Mouse (Mus musculus): ENCODE measurements around the gene Aanat. TPM values are rescaled to one million over a fixed set of nuclear protein-coding genes. Genes with fewer than 3 reads are reported as not detected.
A peak's percentile ranks its signal among the peaks of the same experiment; 100 is the strongest.

Gene Aanat
- polyA plus RNA-seq, 1 experiment from 2014 or later = not detected

GRCm38 (mm10) chr11:116618666-116619065 is 32.4 kb downstream of the Aanat start:
- Histone ChIP-seq H3K4me3 (ENCODE audit: low read depth, low read length) (no peak overlapping the region), H3K9me3 (ENCODE audit: control insufficient read depth, low read length) (no peaks in the 10 kb centered on the region), H3K36me3 (ENCODE audit: control insufficient read depth, insufficient read depth, low read length) (no peaks in the 10 kb centered on the region), H3K9ac (ENCODE audit: low read depth, low read length) (no peak overlapping the region), H3K4me1 (ENCODE audit: control insufficient read depth, insufficient read depth, low read length) (peaks cover 19% of the 10 kb centered on the region), H3K27ac (replicated peaks; ENCODE audit: low read depth, low read length) (no peak overlapping the region), H3K4me2 (ENCODE audit: low read depth, low read length) (no peak overlapping the region), H3K27me3 (replicated peaks; ENCODE audit: control insufficient read depth, insufficient read depth, low read length) (0 out of 2 replicates have a peak, but pooled peaks cover 3% of the 10 kb centered on the region)
- WGBS = 85% methylated on average over 7 of the region's 7 CpGs
- ATAC-seq (ENCODE audit: low read depth) = no peak
- no peak for DNase-seq (ENCODE audit: low spot score)

- DNase-seq (ENCODE audit: low spot score) = no peak
- Histone ChIP-seq H3K4me2 (ENCODE audit: low read depth, low read length) (no peak overlapping the region), H3K27ac (replicated peaks; ENCODE audit: low read depth, low read length) (no peak overlapping the region), H3K36me3 (ENCODE audit: control insufficient read depth, insufficient read depth, low read length) (no peaks in the 10 kb centered on the region), H3K4me3 (ENCODE audit: low read depth, low read length) (no peak overlapping the region), H3K9ac (ENCODE audit: low read depth, low read length) (no peak overlapping the region), H3K9me3 (ENCODE audit: control insufficient read depth, low read length) (no peaks in the 10 kb centered on the region), H3K27me3 (replicated peaks; ENCODE audit: control insufficient read depth, insufficient read depth, low read length) (0 out of 2 replicates have a peak, but pooled peaks cover 3% of the 10 kb centered on the region), H3K4me1 (ENCODE audit: control insufficient read depth, insufficient read depth, low read length) (peaks cover 19% of the 10 kb centered on the region)
- 74% methylated on average over 7 of the region's 7 CpGs for WGBS
- no peak for ATAC-seq (ENCODE audit: low read depth)
Measured at GRCm38 (mm10) chr11:116619156-116619555, 32.9 kb downstream of the Aanat start.

DNA sequence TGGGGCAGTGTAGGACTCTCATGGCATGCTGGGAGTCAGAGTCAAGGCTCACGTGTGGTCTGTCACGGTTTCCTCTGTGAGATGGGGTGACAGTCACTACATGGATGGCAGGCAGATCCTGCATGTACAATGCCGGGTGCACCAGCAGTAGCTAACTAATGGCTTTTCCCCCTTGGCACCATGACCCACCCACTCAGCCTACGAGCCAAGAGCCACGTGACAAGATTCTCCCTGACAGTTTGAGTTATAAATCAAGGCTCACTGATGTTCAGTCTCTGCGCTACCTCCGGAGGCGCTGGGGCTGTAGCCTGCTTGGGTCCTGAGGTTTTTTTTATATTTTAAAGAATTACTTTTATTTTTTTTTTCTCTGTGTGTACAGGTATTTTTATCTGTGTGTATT is 33.3 kb downstream of the Aanat start:
- DNase-seq (ENCODE audit: low spot score) = no peak
- Histone ChIP-seq H3K4me3 (ENCODE audit: low read depth, low read length) (no peak overlapping the region), H3K9ac (ENCODE audit: low read depth, low read length) (no peak overlapping the region), H3K27ac (replicated peaks; ENCODE audit: low read depth, low read length) (no peak overlapping the region), H3K4me1 (ENCODE audit: control insufficient read depth, insufficient read depth, low read length) (peaks cover 22% of the 10 kb centered on the region), H3K36me3 (ENCODE audit: control insufficient read depth, insufficient read depth, low read length) (no peaks in the 10 kb centered on the region), H3K9me3 (ENCODE audit: control insufficient read depth, low read length) (no peaks in the 10 kb centered on the region), H3K27me3 (replicated peaks; ENCODE audit: control insufficient read depth, insufficient read depth, low read length) (peaks cover 3% of the 10 kb centered on the region; the same call in 1 of the 2 replicates), H3K4me2 (ENCODE audit: low read depth, low read length) (no peak overlapping the region)
- WGBS = 71% methylated on average over 8 of the region's 8 CpGs
- ATAC-seq (ENCODE audit: low read depth) = no peak

DNA sequence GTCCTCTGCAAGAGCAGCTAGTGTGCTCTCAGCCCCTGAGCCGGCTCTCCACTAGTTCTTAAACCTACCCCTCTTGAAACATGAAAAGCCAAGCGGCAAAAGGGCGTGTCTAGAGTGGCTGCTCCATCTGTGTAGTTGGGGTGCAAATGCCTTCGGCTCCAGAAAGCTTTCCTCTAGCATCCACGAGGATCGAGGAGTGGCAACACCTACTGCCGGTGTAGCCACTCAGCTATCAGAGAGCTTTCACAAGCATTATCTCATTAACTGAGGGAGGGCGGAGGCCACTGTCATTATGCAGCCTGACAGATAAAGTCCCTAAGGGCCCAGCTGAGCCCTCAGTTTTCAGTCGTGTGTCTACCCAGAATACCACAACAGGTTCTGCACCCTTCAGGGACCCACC is 33.8 kb downstream of the Aanat start:
- Histone ChIP-seq H3K9me3 (ENCODE audit: control insufficient read depth, low read length) (no peaks in the 10 kb centered on the region), H3K27ac (replicated peaks; ENCODE audit: low read depth, low read length) (no peak overlapping the region), H3K27me3 (replicated peaks; ENCODE audit: control insufficient read depth, insufficient read depth, low read length) (peaks cover 3% of the 10 kb centered on the region; the same call in 1 of the 2 replicates), H3K36me3 (ENCODE audit: control insufficient read depth, insufficient read depth, low read length) (no peaks in the 10 kb centered on the region), H3K4me1 (ENCODE audit: control insufficient read depth, insufficient read depth, low read length) (peaks cover 24% of the 10 kb centered on the region), H3K9ac (ENCODE audit: low read depth, low read length) (no peak overlapping the region), H3K4me3 (ENCODE audit: low read depth, low read length) (no peak overlapping the region), H3K4me2 (ENCODE audit: low read depth, low read length) (no peak overlapping the region)
- DNase-seq (ENCODE audit: low spot score) (peak; percentile 48), ATAC-seq (ENCODE audit: low read depth) (no peak)
- 32% methylated on average over 8 of the region's 9 CpGs for WGBS

GRCm38 (mm10) chr11:116620559-116621253 is 34.5 kb downstream of the Aanat start:
- 0 out of 2 replicates have a peak overlapping the region, but pooled peaks have one; percentile 32 for H3K9ac ChIP-seq (ENCODE audit: low read depth, low read length)
- H3K27me3 ChIP-seq (replicated peaks; ENCODE audit: control insufficient read depth, insufficient read depth, low read length) = peaks cover 3% of the 10 kb centered on the region; the same call in 1 of the 2 replicates
- no peaks in the 10 kb centered on the region for H3K9me3 ChIP-seq (ENCODE audit: control insufficient read depth, low read length)
- peaks cover 24% of the 10 kb centered on the region for H3K4me1 ChIP-seq (ENCODE audit: control insufficient read depth, insufficient read depth, low read length)
- no peak overlapping the region for H3K27ac ChIP-seq (replicated peaks; ENCODE audit: low read depth, low read length)
- no peak for ATAC-seq (ENCODE audit: low read depth)
- no peaks in the 10 kb centered on the region for H3K36me3 ChIP-seq (ENCODE audit: control insufficient read depth, insufficient read depth, low read length)
- H3K4me2 ChIP-seq (ENCODE audit: low read depth, low read length) = no peak overlapping the region
- 81% methylated on average over 8 of the region's 10 CpGs for WGBS
- no peak overlapping the region for H3K4me3 ChIP-seq (ENCODE audit: low read depth, low read length)
- no peak for DNase-seq (ENCODE audit: low spot score)

GRCm38 (mm10) chr11:116621258-116621704 is 35.0 kb downstream of the Aanat start:
- Histone ChIP-seq H3K4me3 (ENCODE audit: low read depth, low read length) (no peak overlapping the region), H3K9ac (ENCODE audit: low read depth, low read length) (0 out of 2 replicates have a peak overlapping the region, but pooled peaks have one; percentile 32), H3K27ac (replicated peaks; ENCODE audit: low read depth, low read length) (no peak overlapping the region), H3K9me3 (ENCODE audit: control insufficient read depth, low read length) (no peaks in the 10 kb centered on the region), H3K4me2 (ENCODE audit: low read depth, low read length) (no peak overlapping the region), H3K27me3 (replicated peaks; ENCODE audit: control insufficient read depth, insufficient read depth, low read length) (peaks cover 3% of the 10 kb centered on the region; the same call in 1 of the 2 replicates), H3K36me3 (ENCODE audit: control insufficient read depth, insufficient read depth, low read length) (no peaks in the 10 kb centered on the region), H3K4me1 (ENCODE audit: control insufficient read depth, insufficient read depth, low read length) (peaks cover 24% of the 10 kb centered on the region)
- DNase-seq (ENCODE audit: low spot score) (peak; percentile 61), ATAC-seq (ENCODE audit: low read depth) (peak; percentile 20; the same call in 1 of the 2 replicates)
- WGBS = 22% methylated on average over 6 of the region's 6 CpGs

DNA sequence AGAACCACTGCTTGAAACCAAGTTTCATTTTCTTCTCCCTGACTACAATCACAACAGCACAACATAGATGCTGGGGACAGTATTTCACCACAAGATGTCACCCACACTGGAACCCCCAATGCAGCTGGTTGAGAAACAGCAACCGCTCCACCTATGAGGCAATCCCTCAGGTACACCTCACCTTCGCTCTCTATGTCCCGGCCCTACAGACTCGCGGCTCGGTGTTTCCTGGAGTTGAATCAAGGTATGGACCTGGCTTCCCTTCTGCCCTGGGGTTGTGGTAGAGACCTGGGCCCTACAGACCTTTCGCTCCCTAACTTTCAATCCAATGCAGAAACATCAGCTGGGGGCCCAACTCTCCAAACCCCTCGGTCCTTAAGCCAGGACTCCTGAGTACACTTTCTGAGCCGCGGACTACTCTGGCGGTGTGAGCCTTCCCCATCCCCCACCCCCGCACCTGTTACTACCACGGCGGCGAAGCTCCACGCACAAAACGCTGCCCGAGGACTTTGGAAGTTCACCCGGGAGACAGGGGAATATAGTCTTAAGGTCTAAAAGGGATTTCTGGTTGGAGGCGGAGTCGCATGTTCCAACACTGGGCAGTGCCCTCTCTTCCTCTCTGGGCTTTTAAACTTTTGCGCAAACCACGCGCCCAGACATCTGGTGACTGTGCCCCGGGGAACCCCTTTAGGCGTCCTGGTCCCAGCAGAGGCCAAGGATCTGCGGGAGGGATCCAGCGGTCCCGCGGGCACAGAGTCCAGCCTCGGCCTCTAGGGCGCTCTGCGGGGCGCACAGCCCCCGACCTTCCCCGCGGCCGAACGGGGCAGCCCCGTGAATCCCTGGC is 37.3 kb downstream of the Aanat start:
- ATAC-seq (ENCODE audit: low read depth) = peak; percentile 8
- H3K27ac ChIP-seq (replicated peaks; ENCODE audit: low read depth, low read length) = no peak overlapping the region
- peaks cover 3% of the 10 kb centered on the region; the same call in 1 of the 2 replicates for H3K27me3 ChIP-seq (replicated peaks; ENCODE audit: control insufficient read depth, insufficient read depth, low read length)
- H3K4me2 ChIP-seq (ENCODE audit: low read depth, low read length) = peak overlapping the region; percentile 82
- H3K4me1 ChIP-seq (ENCODE audit: control insufficient read depth, insufficient read depth, low read length) = peaks cover 24% of the 10 kb centered on the region
- peak overlapping the region; percentile 61 for H3K4me3 ChIP-seq (ENCODE audit: low read depth, low read length)
- H3K9ac ChIP-seq (ENCODE audit: low read depth, low read length) = peak overlapping the region; percentile 69
- no peaks in the 10 kb centered on the region for H3K36me3 ChIP-seq (ENCODE audit: control insufficient read depth, insufficient read depth, low read length)
- 8% methylated on average over 23 of the region's 40 CpGs for WGBS
- H3K9me3 ChIP-seq (ENCODE audit: control insufficient read depth, low read length) = no peaks in the 10 kb centered on the region
- no peak for DNase-seq (ENCODE audit: low spot score)

GRCm38 (mm10) chr11:116624131-116624832 is 38.0 kb downstream of the Aanat start:
- peak overlapping the region; percentile 69 for H3K9ac ChIP-seq (ENCODE audit: low read depth, low read length)
- no peaks in the 10 kb centered on the region for H3K9me3 ChIP-seq (ENCODE audit: control insufficient read depth, low read length)
- no peak overlapping the region for H3K27ac ChIP-seq (replicated peaks; ENCODE audit: low read depth, low read length)
- peak overlapping the region; percentile 82 for H3K4me2 ChIP-seq (ENCODE audit: low read depth, low read length)
- 28% methylated on average over 18 of the region's 42 CpGs for WGBS
- H3K36me3 ChIP-seq (ENCODE audit: control insufficient read depth, insufficient read depth, low read length) = no peaks in the 10 kb centered on the region
- peaks cover 24% of the 10 kb centered on the region for H3K4me1 ChIP-seq (ENCODE audit: control insufficient read depth, insufficient read depth, low read length)
- peaks cover 3% of the 10 kb centered on the region; the same call in 1 of the 2 replicates for H3K27me3 ChIP-seq (replicated peaks; ENCODE audit: control insufficient read depth, insufficient read depth, low read length)
- DNase-seq (ENCODE audit: low spot score) = peak; percentile 80
- H3K4me3 ChIP-seq (ENCODE audit: low read depth, low read length) = peak overlapping the region; percentile 61
- peak; percentile 50 for ATAC-seq (ENCODE audit: low read depth)
